Mouse (Mus musculus): ENCODE data around the gene Serpinb1c. TPM values are rescaled to one million over a fixed set of nuclear protein-coding genes. Genes with fewer than 3 reads are reported as not detected.
"Not testable (repeated sequence)": the region's sequence is repeated elsewhere in the genome, so short reads cannot be mapped to it uniquely, and the experiment has no call there.

The Serpinb1c gene
- total RNA-seq (2021) = not detected
- not detected in 2 replicates for polyA plus RNA-seq (2012; rRNA removed)
- long read RNA-seq = 0 reads

- DNase-seq = no peak
Observed at GRCm38 (mm10) chr13:32898111-32898510, at the start of gene Serpinb1c. Gene Serpinb1c, minus strand, starts transcription at chr13:32898211.

- DNase-seq = peak; percentile 55
Observed at GRCm38 (mm10) chr13:32939191-32939590, 41.2 kb upstream of the Serpinb1c start.

GRCm38 (mm10) chr13:32938275-32938674 is 40.3 kb upstream of the Serpinb1c start:
- not testable (repeated sequence) for DNase-seq

- DNase-seq = no peak
Observed at GRCm38 (mm10) chr13:32934706-32935381, 36.8 kb upstream of the Serpinb1c start.

GRCm38 (mm10) chr13:32929107-32929750 is 31.2 kb upstream of the Serpinb1c start:
- DNase-seq = no peak

- no peak for DNase-seq
Observed at GRCm38 (mm10) chr13:32927241-32927640, 29.2 kb upstream of the Serpinb1c start.

GRCm38 (mm10) chr13:32926661-32927060 is 28.6 kb upstream of the Serpinb1c start:
- no peak for DNase-seq

- no peak for DNase-seq
Observed at GRCm38 (mm10) chr13:32924578-32925360, 26.8 kb upstream of the Serpinb1c start.

- no peak for DNase-seq
Observed at GRCm38 (mm10) chr13:32922622-32923021, 24.6 kb upstream of the Serpinb1c start.

GRCm38 (mm10) chr13:32912770-32913380 is 14.9 kb upstream of the Serpinb1c start:
- no peak for DNase-seq

GRCm38 (mm10) chr13:32908182-32908581 is 10.2 kb upstream of the Serpinb1c start:
- no peak for DNase-seq

- DNase-seq = peak; percentile 91
Observed at GRCm38 (mm10) chr13:32903211-32903873, 5.3 kb upstream of the Serpinb1c start.

GRCm38 (mm10) chr13:32902481-32903015 is 4.5 kb upstream of the Serpinb1c start:
- peak; percentile 66 for DNase-seq

GRCm38 (mm10) chr13:32900639-32901038 is 2.6 kb upstream of the Serpinb1c start:
- DNase-seq = peak; percentile 63

GRCm38 (mm10) chr13:32899114-32899513 is 1.1 kb upstream of the Serpinb1c start:
- DNase-seq = not testable (repeated sequence)

GRCm38 (mm10) chr13:32896931-32897330 is 1.1 kb downstream of the Serpinb1c start:
- no peak for DNase-seq

GRCm38 (mm10) chr13:32884755-32885154 is 13.3 kb downstream of the Serpinb1c start:
- DNase-seq = peak; percentile 55

- no peak for DNase-seq
Observed at GRCm38 (mm10) chr13:32873862-32874261, 24.1 kb downstream of the Serpinb1c start.

GRCm38 (mm10) chr13:32868843-32869242 is 29.2 kb downstream of the Serpinb1c start:
- DNase-seq = no peak

- DNase-seq = not testable (repeated sequence)
Observed at GRCm38 (mm10) chr13:32868233-32868632, 29.8 kb downstream of the Serpinb1c start.

- no peak for DNase-seq
Observed at GRCm38 (mm10) chr13:32867030-32867429, 31.0 kb downstream of the Serpinb1c start.
